Mouse (Mus musculus) spleen, adult 2 months (tissue): ENCODE measurements around the gene Krt25.

ENCODE experiments used
- CTCF ChIP-seq: fragments of 200-500 bp; IDR thresholded peaks from 2 replicates; pipeline ENCODE4 v1.5.1; 2011; ENCODE audit warnings: mild to moderate bottlenecking, inconsistent platforms; ENCODE audit not compliant: insufficient read depth, insufficient read length, insufficient replicate concordance; ENCODE audit errors: extremely low read depth
- POLR2A ChIP-seq: fragments of 200-500 bp; IDR thresholded peaks from 2 replicates; pipeline ENCODE4 v1.6.1; 2011; ENCODE audit warnings: low read depth, low read length, inconsistent platforms

- no peak for TF ChIP-seq POLR2A
- no peak for TF ChIP-seq CTCF
Measured at GRCm38 (mm10) chr11:99319127-99319526, 3.6 kb downstream of the Krt25 start.
